Mouse (Mus musculus): ENCODE data around the gene Tef. TPM values are rescaled to one million over a fixed set of nuclear protein-coding genes. Genes with fewer than 3 reads are reported as not detected.

Gene Tef
- total RNA-seq, 2 experiments from 2014 or later = 101 to 191 TPM

DNA sequence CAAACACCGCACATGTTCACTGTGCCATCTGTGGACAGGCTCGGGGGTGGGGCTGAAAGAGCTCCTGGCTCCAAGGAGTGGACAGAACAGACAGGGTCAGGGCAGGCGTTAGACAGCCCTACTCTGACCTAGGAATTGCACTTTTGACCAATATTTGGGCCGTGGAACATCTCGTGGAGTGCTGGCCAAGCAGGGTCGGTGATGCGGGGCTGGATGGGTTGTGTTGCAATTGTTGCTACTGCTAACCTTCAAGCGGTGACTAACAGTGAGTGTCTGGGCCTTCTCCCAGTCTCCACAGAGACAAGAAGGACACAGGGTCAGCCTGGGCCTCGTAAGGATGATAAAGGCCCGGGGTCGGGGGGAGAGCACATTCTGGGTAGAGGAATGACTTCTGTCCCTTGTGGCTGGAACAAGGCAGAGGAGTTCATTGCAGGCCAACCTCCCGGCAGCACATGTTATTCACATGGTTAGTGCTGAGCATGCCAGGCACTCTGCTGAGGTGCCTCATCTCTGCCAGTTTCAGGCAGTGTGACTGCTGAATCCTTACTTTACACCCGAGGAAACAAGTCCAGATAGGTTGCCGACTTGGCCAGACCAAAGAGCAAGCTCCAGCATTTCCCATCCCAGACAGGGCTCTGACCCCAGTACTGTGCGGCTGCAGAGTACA lies 27.6 kb upstream of the Tef start:
- DNase-seq = peak; percentile 62
- intact Hi-C loops (cut with DNase I) = no loop called here
- TF ChIP-seq CTCF (IDR thresholded peaks at IDR 0.05) = no peak
- peak overlapping the region; percentile 69 for H3K27ac ChIP-seq
- no peak overlapping the region for H3K4me3 ChIP-seq

GRCm38 (mm10) chr15:81776631-81777422 lies 25.4 kb upstream of the Tef start:
- intact Hi-C loops (cut with DNase I) = no loop called here
- no peak for TF ChIP-seq CTCF (IDR thresholded peaks at IDR 0.05)
- Histone ChIP-seq H3K4me3 (no peak overlapping the region), H3K27ac (no peak overlapping the region)
- no peak for DNase-seq

DNA sequence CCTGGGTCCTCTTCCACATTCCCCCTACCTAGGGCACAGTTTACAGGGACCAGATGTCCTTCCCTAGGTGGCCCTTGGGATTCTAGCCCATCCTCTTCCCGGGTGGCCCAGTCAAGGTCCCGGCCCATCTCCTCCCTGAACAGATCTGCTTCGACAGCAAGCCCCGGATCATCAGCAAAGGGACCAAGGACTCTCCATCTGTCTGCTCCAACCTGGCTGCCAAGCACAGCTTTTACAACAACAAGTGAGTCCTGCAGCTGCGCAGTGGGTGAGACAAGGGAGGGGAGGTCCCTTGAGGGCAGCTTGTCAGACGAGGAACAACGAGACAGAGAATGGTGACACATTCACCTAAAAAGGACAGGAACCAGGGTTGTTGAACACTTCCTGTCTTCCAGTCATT lies 20.4 kb upstream of the Tef start:
- H3K4me3 ChIP-seq = no peak overlapping the region
- H3K27ac ChIP-seq = no peak overlapping the region
- intact Hi-C loops (cut with DNase I) = no loop called here
- DNase-seq = no peak
- no peak for TF ChIP-seq CTCF (IDR thresholded peaks at IDR 0.05)

- DNase-seq = no peak
- H3K4me3 ChIP-seq = no peak overlapping the region
- H3K27ac ChIP-seq = no peak overlapping the region
- TF ChIP-seq CTCF (IDR thresholded peaks at IDR 0.05) = peak; percentile 49
- intact Hi-C loops (cut with DNase I) = no loop called here
Observed at GRCm38 (mm10) chr15:81784762-81785161, 17.5 kb upstream of the Tef start.

- H3K4me3 ChIP-seq = no peak overlapping the region
- intact Hi-C loops (cut with DNase I) = no loop called here
- H3K27ac ChIP-seq = no peak overlapping the region
- TF ChIP-seq CTCF (IDR thresholded peaks at IDR 0.05) = no peak
- no peak for DNase-seq
Observed at GRCm38 (mm10) chr15:81785701-81786100, 16.5 kb upstream of the Tef start.

- Histone ChIP-seq H3K27ac (no peak overlapping the region), H3K4me3 (no peak overlapping the region)
- intact Hi-C loops (cut with DNase I) = no loop called here
- TF ChIP-seq CTCF (IDR thresholded peaks at IDR 0.05) = no peak
- no peak for DNase-seq
Observed at GRCm38 (mm10) chr15:81787525-81787924, 14.7 kb upstream of the Tef start.

GRCm38 (mm10) chr15:81792444-81792843 lies 9.8 kb upstream of the Tef start:
- Histone ChIP-seq H3K4me3 (no peak overlapping the region), H3K27ac (no peak overlapping the region)
- intact Hi-C loops (cut with DNase I) = no loop called here
- DNase-seq = no peak
- TF ChIP-seq CTCF (IDR thresholded peaks at IDR 0.05) = no peak

- no peak overlapping the region for H3K4me3 ChIP-seq
- intact Hi-C loops (cut with DNase I) = loop anchor here (5.0 kb wide), 1 partner anchor 49 kb away; the partner anchor contains the start of genes Rangap1 and Zc3h7b
- peak; percentile 49 for DNase-seq
- TF ChIP-seq CTCF (IDR thresholded peaks at IDR 0.05) = peak; percentile 56
- H3K27ac ChIP-seq = peak overlapping the region; percentile 75
Observed at GRCm38 (mm10) chr15:81796228-81796627, 6.0 kb upstream of the Tef start.

GRCm38 (mm10) chr15:81797861-81798260 lies 4.4 kb upstream of the Tef start:
- intact Hi-C loops (cut with DNase I) = loop anchor here (5.0 kb wide), 1 partner anchor 51 kb away; the partner anchor contains the start of genes Rangap1 and Zc3h7b
- DNase-seq = peak; percentile 73

GRCm38 (mm10) chr15:81798421-81798820 lies 3.8 kb upstream of the Tef start:
- H3K4me3 ChIP-seq = no peak overlapping the region
- intact Hi-C loops (cut with DNase I) = loop anchor here (5.0 kb wide), 1 partner anchor 51 kb away; the partner anchor contains the start of genes Rangap1 and Zc3h7b
- no peak for TF ChIP-seq CTCF (IDR thresholded peaks at IDR 0.05)
- H3K27ac ChIP-seq = peak overlapping the region; percentile 75
- peak; percentile 64 for DNase-seq

More at GRCm38 (mm10) chr15:81797861-81798260, 4.4 kb upstream of the Tef start:
- Histone ChIP-seq H3K27ac (peak overlapping the region; percentile 75), H3K4me3 (no peak overlapping the region)
- no peak for TF ChIP-seq CTCF (IDR thresholded peaks at IDR 0.05)

- intact Hi-C loops (cut with DNase I) = no loop called here
- no peak for TF ChIP-seq CTCF (IDR thresholded peaks at IDR 0.05)
- Histone ChIP-seq H3K4me3 (no peak overlapping the region), H3K27ac (no peak overlapping the region; the same call in 1 of the 2 replicates)
- no peak for DNase-seq
Observed at GRCm38 (mm10) chr15:81800391-81800790, 1.8 kb upstream of the Tef start.

- H3K4me3 ChIP-seq = peak overlapping the region; percentile 83
- peak; percentile 85 for DNase-seq
- no peak for TF ChIP-seq CTCF (IDR thresholded peaks at IDR 0.05)
- intact Hi-C loops (cut with DNase I) = no loop called here
- peak overlapping the region; percentile 96 for H3K27ac ChIP-seq
Observed at GRCm38 (mm10) chr15:81802941-81803351, 725 bp downstream of the Tef start.

DNA sequence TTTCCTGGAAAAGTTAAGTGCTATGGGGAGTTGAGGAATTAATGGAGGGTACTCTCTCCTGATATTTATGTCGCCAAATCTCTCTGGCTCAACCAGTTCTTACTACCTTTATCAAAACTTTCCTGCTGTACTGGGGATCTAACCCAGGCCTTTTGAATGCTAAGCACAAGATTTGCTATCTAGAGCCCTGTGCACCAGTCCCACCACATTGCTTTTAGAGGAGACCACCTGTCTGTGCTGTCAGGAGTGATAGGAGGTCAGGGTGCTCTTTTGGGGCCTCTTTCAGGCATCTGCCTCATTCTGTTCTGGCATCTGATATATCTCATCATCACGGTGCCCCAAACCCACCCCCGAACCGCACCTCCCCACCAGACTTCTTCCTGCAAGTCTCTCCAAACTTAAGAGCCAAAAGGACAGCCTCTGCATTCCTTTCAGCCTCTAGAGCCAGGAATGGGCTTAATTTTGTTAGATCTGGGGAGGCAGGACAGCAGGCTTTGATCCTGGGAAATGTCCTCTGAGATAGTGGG lies 1.3 kb downstream of the Tef start:
- no peak for DNase-seq
- H3K4me3 ChIP-seq = peak overlapping the region; percentile 83
- intact Hi-C loops (cut with DNase I) = no loop called here
- no peak for TF ChIP-seq CTCF (IDR thresholded peaks at IDR 0.05)
- H3K27ac ChIP-seq = peak overlapping the region; percentile 96

Measured in gastrocnemius, adult 2 months (tissue).